In genomic region chr3:10081336-10081735, GRCm38 (mm10) we compare ENCODE assay signal across 24 mouse cellular contexts.
"Had no signal": no experiment of that assay in that cellular context is flagged by ENCODE, and none has a peak within 500 bp of the region (broad histone marks: within the 10 kb centered on the region; RNA-seq: fewer than 3 reads in every experiment).

No protein-coding gene starts in this region.

- H3K9ac ChIP-seq: hindbrain, embryonic 13.5 days; hindbrain, embryonic 15.5 days; intestine, embryonic 15.5 days; liver, embryonic 13.5 days; liver, embryonic 15.5 days; liver, postnatal 0 days had no signal

- H3K9me3 ChIP-seq: hindbrain, embryonic 10.5 days; hindbrain, embryonic 13.5 days; hindbrain, embryonic 15.5 days; intestine, embryonic 15.5 days; liver, embryonic 13.5 days; liver, embryonic 15.5 days had no signal

- H3K36me3 ChIP-seq: hindbrain, embryonic 10.5 days; hindbrain, embryonic 13.5 days; hindbrain, embryonic 15.5 days; intestine, embryonic 15.5 days; liver, embryonic 13.5 days; liver, embryonic 15.5 days had no signal

- DNase-seq: gastrocnemius, adult 2 months; gastrocnemius, postnatal 10 days; gastrocnemius, postnatal 25 days; heart, adult 2 months; heart, postnatal 10 days; heart, postnatal 4 days; kidney, adult 18-20 months; kidney, adult 8-10 months; kidney, postnatal 10 days; kidney, postnatal 25 days; kidney, postnatal 4 days; liver; liver, embryonic 13.5 days; liver, postnatal 0 days had no signal

- H3K4me1 ChIP-seq: hindbrain, embryonic 13.5 days; intestine, embryonic 15.5 days; liver, embryonic 13.5 days had no signal

- H3K27ac ChIP-seq: gastrocnemius, adult 2 months; heart, adult 2 months; hindbrain, embryonic 10.5 days; hindbrain, embryonic 13.5 days; intestine, embryonic 15.5 days; liver, embryonic 13.5 days; liver, embryonic 15.5 days had no signal

- H3K4me2 ChIP-seq: heart, embryonic 11.5 days; hindbrain, embryonic 13.5 days; hindbrain, embryonic 15.5 days; intestine, embryonic 15.5 days; liver, embryonic 11.5 days; liver, embryonic 13.5 days; liver, embryonic 15.5 days had no signal

- H3K4me3 ChIP-seq: gastrocnemius, adult 2 months; heart, adult 2 months; hindbrain, embryonic 10.5 days; hindbrain, embryonic 13.5 days; hindbrain, embryonic 15.5 days; intestine, embryonic 15.5 days; left cerebral cortex, adult 2 months; liver, embryonic 13.5 days; liver, embryonic 15.5 days had no signal

- H3K27me3 ChIP-seq: hindbrain, embryonic 13.5 days; hindbrain, embryonic 15.5 days; intestine, embryonic 15.5 days had no signal

- ATAC-seq: inflammation-experienced regulatory T-cells, adult 6 months; intestine, embryonic 15.5 days; intestine, postnatal 0 days; liver, postnatal 0 days had no signal
